Mouse (Mus musculus): ENCODE results near the gene Snx14. TPM values are rescaled to one million over a fixed set of nuclear protein-coding genes. Genes with fewer than 3 reads are reported as not detected.

The Snx14 gene
- polyA plus RNA-seq, 1 experiment from 2014 or later, result 43.4 TPM

- 89% methylated on average over 2 of the region's 2 CpGs for WGBS
- H3K4me1 ChIP-seq (ENCODE audit: control insufficient read depth, insufficient read depth, low read length), result no peaks in the 10 kb centered on the region
- no peak overlapping the region for H3K9ac ChIP-seq (ENCODE audit: low read depth, low read length)
- H3K27ac ChIP-seq (ENCODE audit: low read length), result no peak overlapping the region
- H3K27me3 ChIP-seq (ENCODE audit: control insufficient read depth, insufficient read depth, low read depth, low read length), result no peaks in the 10 kb centered on the region
- no peak overlapping the region for H3K4me2 ChIP-seq (ENCODE audit: low read length)
- no peak overlapping the region for H3K4me3 ChIP-seq (ENCODE audit: low read depth, low read length)
- H3K36me3 ChIP-seq (ENCODE audit: control insufficient read depth, insufficient read depth, low read length), result peaks cover 4% of the 10 kb centered on the region; the same call in 1 of the 2 replicates
- no peak for ATAC-seq
- H3K9me3 ChIP-seq (replicated peaks; ENCODE audit: control insufficient read depth, low read length, poor library complexity, severe bottlenecking), result no peaks in the 10 kb centered on the region
These were observed 65.8 kb downstream of the Snx14 start for GRCm38 (mm10) chr9:88373001-88373400.

DNA sequence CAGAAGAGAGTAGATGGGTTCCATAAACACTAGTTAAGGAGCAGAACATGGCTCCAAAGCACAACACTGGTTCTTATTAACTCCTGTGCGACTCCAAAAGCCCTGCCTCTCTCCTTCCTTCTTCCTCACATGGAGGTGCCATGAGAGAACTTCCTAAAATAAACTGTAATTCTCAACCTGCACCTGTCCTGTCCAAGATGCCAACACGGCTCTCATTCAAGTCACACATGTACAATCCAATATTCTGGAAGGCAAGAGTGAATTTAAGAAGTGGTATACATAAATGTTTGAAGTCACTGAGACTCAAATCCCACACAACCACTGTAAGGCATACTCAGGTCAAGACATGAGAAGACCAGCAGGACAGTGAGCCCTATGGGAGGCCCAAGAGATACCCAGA, 67.6 kb downstream of the Snx14 start:
- no peaks in the 10 kb centered on the region for H3K4me1 ChIP-seq (ENCODE audit: control insufficient read depth, insufficient read depth, low read length)
- no peak overlapping the region for H3K4me2 ChIP-seq (ENCODE audit: low read length)
- no peak overlapping the region for H3K4me3 ChIP-seq (ENCODE audit: low read depth, low read length)
- H3K36me3 ChIP-seq (ENCODE audit: control insufficient read depth, insufficient read depth, low read length), result peaks cover 4% of the 10 kb centered on the region; the same call in 1 of the 2 replicates
- no peaks in the 10 kb centered on the region for H3K9me3 ChIP-seq (replicated peaks; ENCODE audit: control insufficient read depth, low read length, poor library complexity, severe bottlenecking)
- 87% methylated on average over 2 of the region's 2 CpGs for WGBS
- ATAC-seq, result no peak
- no peaks in the 10 kb centered on the region for H3K27me3 ChIP-seq (ENCODE audit: control insufficient read depth, insufficient read depth, low read depth, low read length)
- no peak overlapping the region for H3K9ac ChIP-seq (ENCODE audit: low read depth, low read length)
- H3K27ac ChIP-seq (ENCODE audit: low read length), result no peak overlapping the region

DNA sequence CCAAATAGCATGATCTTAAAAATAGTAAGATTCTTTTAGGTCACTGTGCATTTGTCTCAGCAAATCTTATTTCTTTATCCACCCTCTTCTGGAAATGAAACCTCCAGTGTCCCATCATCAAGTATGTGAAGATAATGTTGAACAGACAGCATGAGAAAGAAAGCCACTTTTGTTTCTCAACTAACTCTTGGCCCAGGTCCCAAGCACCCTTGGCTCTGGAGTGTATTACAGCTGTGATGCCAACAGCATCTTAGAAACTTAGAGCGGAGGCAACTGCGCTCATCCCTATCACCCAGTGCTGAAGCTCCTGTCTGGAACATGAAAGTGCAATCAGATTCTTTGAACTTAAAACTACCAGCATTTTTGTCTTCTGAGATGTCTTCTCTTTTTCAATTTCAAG, 69.1 kb downstream of the Snx14 start:
- WGBS, result 95% methylated on average over 2 of the region's 2 CpGs

GRCm38 (mm10) chr9:88368476-88368875, 70.3 kb downstream of the Snx14 start:
- no peaks in the 10 kb centered on the region for H3K27me3 ChIP-seq (ENCODE audit: control insufficient read depth, insufficient read depth, low read depth, low read length)
- 93% methylated on average over 5 of the region's 5 CpGs for WGBS
- no peak overlapping the region for H3K4me2 ChIP-seq (ENCODE audit: low read length)
- H3K9ac ChIP-seq (ENCODE audit: low read depth, low read length), result no peak overlapping the region
- no peaks in the 10 kb centered on the region for H3K4me1 ChIP-seq (ENCODE audit: control insufficient read depth, insufficient read depth, low read length)
- no peak overlapping the region for H3K4me3 ChIP-seq (ENCODE audit: low read depth, low read length)
- no peaks in the 10 kb centered on the region for H3K36me3 ChIP-seq (ENCODE audit: control insufficient read depth, insufficient read depth, low read length)
- no peak for ATAC-seq
- H3K9me3 ChIP-seq (replicated peaks; ENCODE audit: control insufficient read depth, low read length, poor library complexity, severe bottlenecking), result no peaks in the 10 kb centered on the region
- no peak overlapping the region for H3K27ac ChIP-seq (ENCODE audit: low read length)

More for the DNA sequence above, 69.1 kb downstream of the Snx14 start:
- Histone ChIP-seq H3K4me2 (ENCODE audit: low read length) (no peak overlapping the region), H3K9ac (ENCODE audit: low read depth, low read length) (no peak overlapping the region), H3K36me3 (ENCODE audit: control insufficient read depth, insufficient read depth, low read length) (peaks cover 2% of the 10 kb centered on the region; the same call in 1 of the 2 replicates), H3K27ac (ENCODE audit: low read length) (no peak overlapping the region), H3K4me3 (ENCODE audit: low read depth, low read length) (no peak overlapping the region), H3K27me3 (ENCODE audit: control insufficient read depth, insufficient read depth, low read depth, low read length) (no peaks in the 10 kb centered on the region), H3K4me1 (ENCODE audit: control insufficient read depth, insufficient read depth, low read length) (no peaks in the 10 kb centered on the region), H3K9me3 (replicated peaks; ENCODE audit: control insufficient read depth, low read length, poor library complexity, severe bottlenecking) (no peaks in the 10 kb centered on the region)
- no peak for ATAC-seq

- Histone ChIP-seq H3K36me3 (ENCODE audit: control insufficient read depth, insufficient read depth, low read length) (no peaks in the 10 kb centered on the region), H3K27ac (ENCODE audit: low read length) (no peak overlapping the region), H3K27me3 (ENCODE audit: control insufficient read depth, insufficient read depth, low read depth, low read length) (no peaks in the 10 kb centered on the region), H3K4me2 (ENCODE audit: low read length) (no peak overlapping the region), H3K9me3 (replicated peaks; ENCODE audit: control insufficient read depth, low read length, poor library complexity, severe bottlenecking) (no peaks in the 10 kb centered on the region), H3K4me1 (ENCODE audit: control insufficient read depth, insufficient read depth, low read length) (no peaks in the 10 kb centered on the region; the same call in 1 of the 2 replicates), H3K4me3 (ENCODE audit: low read depth, low read length) (no peak overlapping the region), H3K9ac (ENCODE audit: low read depth, low read length) (no peak overlapping the region)
- ATAC-seq, result no peak
- WGBS, result 39% methylated on average over 1 of the region's 1 CpGs
These were observed 71.0 kb downstream of the Snx14 start for GRCm38 (mm10) chr9:88367751-88368150.

- H3K27me3 ChIP-seq (ENCODE audit: control insufficient read depth, insufficient read depth, low read depth, low read length), result no peaks in the 10 kb centered on the region
- H3K4me2 ChIP-seq (ENCODE audit: low read length), result no peak overlapping the region
- H3K36me3 ChIP-seq (ENCODE audit: control insufficient read depth, insufficient read depth, low read length), result no peaks in the 10 kb centered on the region
- peaks cover 3% of the 10 kb centered on the region for H3K4me1 ChIP-seq (ENCODE audit: control insufficient read depth, insufficient read depth, low read length)
- 82% methylated on average over 5 of the region's 5 CpGs for WGBS
- ATAC-seq, result no peak
- no peak overlapping the region for H3K4me3 ChIP-seq (ENCODE audit: low read depth, low read length)
- H3K9ac ChIP-seq (ENCODE audit: low read depth, low read length), result no peak overlapping the region
- H3K9me3 ChIP-seq (replicated peaks; ENCODE audit: control insufficient read depth, low read length, poor library complexity, severe bottlenecking), result no peaks in the 10 kb centered on the region
- H3K27ac ChIP-seq (ENCODE audit: low read length), result no peak overlapping the region
These were observed 71.4 kb downstream of the Snx14 start for GRCm38 (mm10) chr9:88367322-88367721.

GRCm38 (mm10) chr9:88366819-88367218, 71.9 kb downstream of the Snx14 start:
- WGBS, result 89% methylated on average over 4 of the region's 4 CpGs
- H3K4me3 ChIP-seq (ENCODE audit: low read depth, low read length), result no peak overlapping the region
- no peak overlapping the region for H3K9ac ChIP-seq (ENCODE audit: low read depth, low read length)
- no peak overlapping the region for H3K4me2 ChIP-seq (ENCODE audit: low read length)
- H3K4me1 ChIP-seq (ENCODE audit: control insufficient read depth, insufficient read depth, low read length), result peaks cover 8% of the 10 kb centered on the region
- H3K36me3 ChIP-seq (ENCODE audit: control insufficient read depth, insufficient read depth, low read length), result no peaks in the 10 kb centered on the region
- ATAC-seq, result no peak
- no peaks in the 10 kb centered on the region for H3K27me3 ChIP-seq (ENCODE audit: control insufficient read depth, insufficient read depth, low read depth, low read length)
- H3K9me3 ChIP-seq (replicated peaks; ENCODE audit: control insufficient read depth, low read length, poor library complexity, severe bottlenecking), result no peaks in the 10 kb centered on the region
- no peak overlapping the region for H3K27ac ChIP-seq (ENCODE audit: low read length)

GRCm38 (mm10) chr9:88366308-88366707, 72.5 kb downstream of the Snx14 start:
- H3K36me3 ChIP-seq (ENCODE audit: control insufficient read depth, insufficient read depth, low read length), result no peaks in the 10 kb centered on the region
- no peaks in the 10 kb centered on the region for H3K27me3 ChIP-seq (ENCODE audit: control insufficient read depth, insufficient read depth, low read depth, low read length)
- H3K9me3 ChIP-seq (replicated peaks; ENCODE audit: control insufficient read depth, low read length, poor library complexity, severe bottlenecking), result no peaks in the 10 kb centered on the region
- H3K4me2 ChIP-seq (ENCODE audit: low read length), result no peak overlapping the region
- H3K4me3 ChIP-seq (ENCODE audit: low read depth, low read length), result no peak overlapping the region
- H3K27ac ChIP-seq (ENCODE audit: low read length), result no peak overlapping the region
- peaks cover 8% of the 10 kb centered on the region for H3K4me1 ChIP-seq (ENCODE audit: control insufficient read depth, insufficient read depth, low read length)
- no peak overlapping the region for H3K9ac ChIP-seq (ENCODE audit: low read depth, low read length)
- 83% methylated on average over 4 of the region's 4 CpGs for WGBS
- no peak for ATAC-seq

- no peak overlapping the region for H3K9ac ChIP-seq (ENCODE audit: low read depth, low read length)
- peaks cover 8% of the 10 kb centered on the region for H3K4me1 ChIP-seq (ENCODE audit: control insufficient read depth, insufficient read depth, low read length)
- H3K9me3 ChIP-seq (replicated peaks; ENCODE audit: control insufficient read depth, low read length, poor library complexity, severe bottlenecking), result no peaks in the 10 kb centered on the region
- WGBS, result 92% methylated on average over 3 of the region's 3 CpGs
- H3K27me3 ChIP-seq (ENCODE audit: control insufficient read depth, insufficient read depth, low read depth, low read length), result no peaks in the 10 kb centered on the region
- no peaks in the 10 kb centered on the region for H3K36me3 ChIP-seq (ENCODE audit: control insufficient read depth, insufficient read depth, low read length)
- no peak overlapping the region for H3K4me2 ChIP-seq (ENCODE audit: low read length)
- peak; percentile 15; the same call in 1 of the 2 replicates for ATAC-seq
- no peak overlapping the region for H3K4me3 ChIP-seq (ENCODE audit: low read depth, low read length)
- no peak overlapping the region for H3K27ac ChIP-seq (ENCODE audit: low read length)
These were observed 75.7 kb downstream of the Snx14 start for GRCm38 (mm10) chr9:88363102-88363501.
